Mouse (Mus musculus): ENCODE measurements at regions not wholly inside any gene's neighbourhood (a gene's known extent, or its start where the extent isn't known, plus 50 kb on each side); places are given as distances from the start of the nearest gene placed in this dataset.

DNA sequence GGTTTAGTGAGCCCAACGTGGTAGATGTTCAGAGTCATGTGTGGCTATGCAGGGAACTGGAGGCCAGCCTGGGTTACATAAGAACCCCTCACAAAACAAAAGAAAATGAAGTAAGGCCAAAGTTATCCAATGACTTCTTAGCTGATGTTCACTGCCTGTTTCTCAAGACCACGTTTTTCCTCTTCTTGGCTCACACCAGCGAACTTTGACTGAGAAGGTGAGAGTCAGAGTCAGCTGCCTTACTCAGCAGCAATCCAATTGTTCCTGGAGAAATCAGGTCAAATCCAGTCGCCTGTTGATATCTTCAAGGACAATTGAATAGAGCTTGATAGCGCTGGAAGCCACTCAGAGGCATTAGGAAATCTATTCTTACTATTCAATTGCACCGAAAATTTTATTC, 142.0 kb upstream of the Mast4 start:
- DNase-seq (ENCODE audit: low read depth, low spot score), result no peak

DNA sequence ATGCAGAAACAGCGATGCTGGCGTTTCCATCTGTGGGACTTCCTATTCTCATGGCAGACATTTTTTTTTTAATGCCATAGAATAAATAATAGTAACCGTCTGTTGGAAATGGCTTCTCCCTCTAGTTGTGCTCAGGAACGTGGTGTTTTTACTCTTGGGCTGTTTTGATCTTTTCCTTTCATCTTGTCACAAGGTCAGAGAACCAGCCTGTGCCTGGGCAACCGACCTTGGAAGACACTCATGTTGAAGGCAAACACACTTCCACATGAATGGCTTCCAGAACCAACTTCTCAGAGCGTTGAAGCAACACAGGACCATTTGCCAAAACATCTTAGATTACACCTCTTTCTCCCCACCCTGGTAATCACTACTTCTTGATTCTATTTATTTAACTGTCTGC, 137.9 kb upstream of the Mast4 start:
- DNase-seq (ENCODE audit: low read depth, low spot score), result no peak

DNA sequence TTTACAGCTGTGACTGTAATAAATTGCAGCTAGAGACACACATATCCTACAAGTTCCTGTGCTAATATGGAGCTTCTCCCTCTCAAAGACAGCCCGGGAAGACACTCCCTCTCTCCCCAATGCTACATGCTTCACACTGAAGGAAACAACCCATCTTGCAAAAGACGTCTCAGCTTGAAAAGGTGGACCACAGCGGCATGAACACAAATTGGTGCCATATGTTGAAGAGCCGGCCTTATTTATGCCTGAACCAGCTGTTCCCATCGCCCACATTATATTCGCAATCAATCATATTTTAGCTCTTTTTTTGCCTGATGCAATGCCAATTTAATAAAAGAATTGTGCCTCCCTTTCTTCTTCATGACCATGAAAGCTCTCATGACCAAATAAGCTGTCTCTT, 135.8 kb upstream of the Mast4 start:
- no peak for DNase-seq (ENCODE audit: low read depth, low spot score)

DNA sequence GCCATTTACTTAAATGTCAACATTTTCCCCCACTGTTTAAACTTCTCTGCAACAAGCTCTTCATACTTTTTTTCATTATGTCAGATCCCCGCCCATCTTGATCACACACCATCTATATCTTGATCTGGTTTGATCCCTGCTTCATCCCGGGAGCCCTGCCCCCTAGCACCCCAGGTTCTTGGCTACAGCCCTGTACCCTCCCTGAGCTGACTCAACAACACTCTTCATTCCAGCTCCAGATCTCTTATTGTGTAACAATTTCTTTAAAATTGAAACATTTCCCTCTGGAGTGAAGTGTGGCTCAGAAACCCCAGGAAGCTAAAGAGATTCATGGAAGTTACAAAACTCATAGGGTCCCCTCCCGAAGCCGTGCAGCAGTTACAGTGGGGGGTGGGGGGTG, 126.2 kb upstream of the Mast4 start:
- DNase-seq (ENCODE audit: low read depth, low spot score), result no peak

DNA sequence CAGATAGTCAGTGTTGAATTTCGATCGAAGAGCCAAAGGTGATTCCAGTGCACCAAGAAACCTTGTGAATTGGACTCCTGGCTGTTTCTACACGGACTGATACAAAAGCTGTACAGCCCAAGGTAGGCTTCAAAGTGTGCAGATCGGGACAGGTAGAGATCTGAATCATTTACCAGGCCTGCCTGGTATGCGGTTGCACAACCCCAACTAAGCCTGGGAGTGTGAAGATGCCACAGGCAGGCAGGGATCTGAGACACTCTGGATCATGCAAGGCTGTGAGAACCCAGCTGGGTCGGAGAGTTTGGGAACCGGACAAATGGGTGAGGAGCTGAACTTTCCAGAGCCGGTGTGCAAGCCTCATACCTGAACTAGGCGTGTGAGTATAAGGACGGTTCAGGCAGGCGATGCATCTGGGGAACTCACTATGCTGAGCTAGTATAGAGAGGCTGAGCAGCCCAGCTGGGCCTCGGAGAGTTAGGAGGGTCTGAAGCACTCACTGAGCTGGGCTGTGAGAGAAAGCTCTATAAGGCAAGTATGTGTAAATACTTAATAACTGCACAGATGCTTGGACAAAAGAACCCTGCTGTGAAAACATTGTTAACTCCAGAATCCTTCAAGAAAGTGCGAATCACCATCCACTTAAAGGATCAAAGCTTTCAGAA, 125.3 kb upstream of the Mast4 start:
- peak; percentile 29 for DNase-seq (ENCODE audit: low read depth, low spot score)

DNA sequence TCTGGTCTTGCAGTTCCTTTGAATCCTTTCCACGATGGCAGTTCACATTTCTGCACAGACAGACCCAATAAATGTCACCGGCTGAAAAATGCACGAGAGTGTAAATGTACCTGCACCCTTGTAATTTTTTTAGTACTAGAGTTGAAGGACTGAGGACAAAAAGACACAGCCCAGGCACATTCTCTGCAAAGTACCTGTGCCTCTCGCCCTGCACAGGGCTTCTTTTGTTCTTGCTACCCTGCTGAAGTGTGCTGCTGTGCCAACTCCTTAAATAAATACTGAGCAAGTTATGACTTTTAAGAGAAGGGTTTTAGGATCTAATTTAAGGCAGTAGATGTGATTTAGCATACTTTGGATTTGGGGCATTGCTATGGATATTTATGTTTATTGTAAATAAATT, 118.5 kb upstream of the Mast4 start:
- no peak for DNase-seq (ENCODE audit: low read depth, low spot score)

DNA sequence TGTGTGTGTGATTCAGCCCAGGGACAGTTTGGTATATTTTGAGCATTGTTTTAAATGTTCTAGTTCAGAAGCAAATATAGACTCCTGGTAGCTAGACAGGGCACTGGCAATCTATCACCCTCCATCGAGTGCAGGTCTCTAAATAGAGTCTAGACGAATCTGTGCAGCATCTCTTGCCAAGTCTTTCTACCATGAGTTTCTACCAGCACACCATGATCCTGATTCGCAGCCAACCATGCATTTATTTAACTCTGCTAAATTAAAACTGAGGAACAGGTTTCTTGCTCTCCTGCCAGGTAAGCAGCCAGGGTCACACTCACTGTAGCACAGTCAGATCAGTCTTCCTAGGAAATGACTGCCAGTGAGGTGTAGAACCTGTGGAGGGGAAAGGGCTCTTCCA, 96.3 kb upstream of the Mast4 start:
- no peak for DNase-seq (ENCODE audit: low read depth, low spot score)

DNA sequence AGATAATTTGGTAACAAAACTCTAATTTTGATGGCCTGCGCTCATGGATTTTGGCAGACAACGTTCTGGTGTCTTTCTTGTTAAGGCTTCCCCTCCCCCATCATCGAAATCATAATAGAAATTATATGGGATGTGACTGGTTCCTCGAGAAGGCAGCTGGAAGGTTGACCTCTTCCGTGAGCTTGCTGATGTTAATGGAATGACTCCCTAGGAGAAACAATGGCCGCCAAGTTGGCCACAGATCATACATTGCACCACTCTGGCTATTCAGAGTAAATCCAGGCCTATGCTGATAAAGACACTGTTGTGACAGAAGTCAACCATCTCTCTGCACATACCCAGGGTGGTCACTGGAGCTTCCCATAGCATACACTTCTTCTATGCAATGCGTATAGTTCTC, 89.7 kb upstream of the Mast4 start:
- DNase-seq (ENCODE audit: low read depth, low spot score), result no peak

DNA sequence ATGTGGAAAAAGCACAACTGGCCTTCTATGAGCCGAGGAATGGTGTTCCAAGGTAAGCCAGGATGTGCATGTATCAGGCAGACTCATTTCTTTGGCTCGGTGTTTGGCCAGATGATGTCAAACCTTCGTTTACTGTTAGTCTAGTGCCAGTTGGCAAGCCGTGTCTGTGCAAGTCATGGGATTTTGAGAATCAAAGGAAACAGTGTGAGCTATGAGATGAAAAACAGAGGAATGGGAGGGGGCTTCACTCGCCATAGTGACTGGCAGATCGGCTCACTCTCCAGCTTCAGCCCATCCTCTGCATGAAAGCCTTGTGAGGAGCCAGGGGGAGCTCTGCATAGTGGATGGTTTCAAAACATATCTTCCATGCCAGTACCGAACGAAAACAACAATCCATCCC, 89.1 kb upstream of the Mast4 start:
- no peak for DNase-seq (ENCODE audit: low read depth, low spot score)

DNA sequence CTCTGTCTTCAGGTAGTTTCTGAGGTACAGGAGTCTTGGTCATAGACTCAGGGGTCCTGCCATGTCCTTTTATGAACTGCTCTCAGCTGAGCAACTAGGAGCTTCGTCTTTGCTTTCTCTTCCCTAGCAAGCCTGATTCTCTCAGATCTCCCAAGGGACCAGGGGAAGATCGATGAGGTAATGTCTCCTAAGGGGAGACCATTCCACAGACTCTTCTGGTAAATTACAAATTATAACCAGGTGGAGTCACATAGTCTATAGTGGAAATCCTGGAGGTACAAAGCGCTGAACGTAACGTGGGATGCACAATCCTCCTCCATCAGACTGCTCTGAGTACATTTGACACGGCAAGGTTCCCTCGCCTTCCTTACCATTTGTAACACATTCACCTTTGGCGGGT, 88.7 kb upstream of the Mast4 start:
- no peak for DNase-seq (ENCODE audit: low read depth, low spot score)

DNA sequence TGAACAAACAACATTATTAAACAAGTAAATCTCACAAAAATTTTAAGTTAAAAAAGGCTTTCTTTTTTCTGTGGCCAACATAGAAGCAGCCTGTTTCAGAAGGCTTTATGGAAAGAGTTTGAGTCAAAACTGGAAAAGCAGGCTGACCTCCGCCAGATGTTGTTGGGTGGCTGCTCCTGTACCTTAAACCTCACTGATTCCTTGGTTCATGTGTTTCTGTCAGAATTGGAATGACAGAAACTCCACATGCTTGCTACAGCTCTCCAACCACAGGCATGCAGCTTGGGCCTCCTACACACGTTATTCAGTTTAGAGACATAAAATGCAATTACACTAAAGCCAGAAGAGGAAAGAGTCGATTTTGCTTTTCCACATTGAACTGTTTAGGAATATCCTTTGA, 84.8 kb upstream of the Mast4 start:
- no peak for DNase-seq (ENCODE audit: low read depth, low spot score)

DNA sequence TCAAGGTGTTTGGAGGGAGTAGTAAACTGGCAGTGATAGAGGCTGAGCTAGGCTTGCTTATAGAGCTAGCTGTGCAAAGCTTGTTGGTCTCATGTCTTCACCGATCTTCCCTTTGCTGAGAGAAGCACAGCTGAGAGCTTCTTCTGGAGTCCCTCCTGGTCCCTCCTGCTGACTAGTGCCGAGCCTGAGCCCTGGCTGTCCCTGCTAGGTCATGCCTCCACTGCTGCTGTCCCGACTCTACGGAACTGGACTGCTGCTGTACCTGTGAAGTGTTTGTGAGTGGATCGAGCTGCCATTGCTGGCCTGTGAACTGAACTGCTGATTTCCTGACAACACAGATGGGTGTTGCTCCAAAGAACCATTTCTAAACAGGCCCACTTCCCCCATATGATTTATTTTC, 83.0 kb upstream of the Mast4 start:
- no peak for DNase-seq (ENCODE audit: low read depth, low spot score)

DNA sequence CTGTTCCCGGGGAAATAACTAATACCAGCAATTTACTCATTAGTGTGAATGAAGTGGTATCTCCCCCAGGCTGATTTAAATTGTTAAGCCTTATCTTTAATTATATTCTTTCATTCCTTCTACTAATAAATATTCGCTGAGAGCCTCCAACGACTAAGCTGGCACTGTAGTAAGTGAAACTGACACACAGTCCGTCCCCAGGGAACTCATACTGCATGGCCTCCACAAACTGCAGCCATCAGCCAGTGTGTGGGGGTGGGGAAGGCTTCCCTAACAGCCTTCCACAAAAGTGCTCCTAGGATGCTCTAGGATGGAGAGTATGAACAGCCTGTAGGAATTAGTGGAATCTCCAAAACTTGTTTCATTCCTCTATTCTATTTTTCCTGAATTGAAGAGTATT, 81.0 kb upstream of the Mast4 start:
- DNase-seq (ENCODE audit: low read depth, low spot score), result no peak

DNA sequence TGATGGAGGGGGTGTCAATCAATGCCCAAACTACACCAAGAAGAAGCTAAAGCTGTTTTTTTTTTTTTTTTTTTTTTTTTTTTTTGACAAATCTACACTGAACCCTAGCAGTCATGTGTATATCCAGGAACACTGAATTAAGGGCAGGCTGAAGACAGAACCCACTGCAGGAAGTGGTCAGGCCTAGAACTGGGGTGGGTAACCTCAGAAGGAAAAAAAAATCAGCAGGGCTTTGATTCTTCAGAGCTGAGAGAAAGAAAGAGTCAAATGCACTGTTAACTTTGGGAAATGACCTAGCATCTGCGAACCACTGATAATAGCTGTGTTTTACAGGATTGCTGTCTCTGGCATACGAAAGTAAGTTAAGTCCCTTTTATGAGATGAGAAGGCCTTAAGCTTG, 78.3 kb upstream of the Mast4 start:
- DNase-seq (ENCODE audit: low read depth, low spot score), result no peak

DNA sequence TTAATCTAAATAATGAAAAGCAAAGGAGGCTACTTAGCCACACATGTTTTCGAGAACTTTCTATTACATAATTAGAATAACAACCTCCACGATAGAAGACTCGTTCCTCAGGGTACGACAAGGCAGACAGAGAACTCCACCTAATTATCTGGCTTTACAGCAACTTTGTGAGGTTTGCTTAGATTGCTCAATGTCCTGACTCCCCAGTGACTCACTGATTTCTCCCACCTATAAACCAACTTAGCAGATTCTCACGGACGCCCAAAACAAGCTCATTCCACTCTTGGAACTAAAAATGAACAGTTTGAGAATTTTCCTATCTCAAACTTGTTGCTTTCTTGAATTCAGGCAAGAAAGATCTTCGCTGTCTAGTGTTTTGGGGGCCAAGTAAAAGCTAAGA, 75.0 kb upstream of the Mast4 start:
- DNase-seq (ENCODE audit: low read depth, low spot score), result no peak

DNA sequence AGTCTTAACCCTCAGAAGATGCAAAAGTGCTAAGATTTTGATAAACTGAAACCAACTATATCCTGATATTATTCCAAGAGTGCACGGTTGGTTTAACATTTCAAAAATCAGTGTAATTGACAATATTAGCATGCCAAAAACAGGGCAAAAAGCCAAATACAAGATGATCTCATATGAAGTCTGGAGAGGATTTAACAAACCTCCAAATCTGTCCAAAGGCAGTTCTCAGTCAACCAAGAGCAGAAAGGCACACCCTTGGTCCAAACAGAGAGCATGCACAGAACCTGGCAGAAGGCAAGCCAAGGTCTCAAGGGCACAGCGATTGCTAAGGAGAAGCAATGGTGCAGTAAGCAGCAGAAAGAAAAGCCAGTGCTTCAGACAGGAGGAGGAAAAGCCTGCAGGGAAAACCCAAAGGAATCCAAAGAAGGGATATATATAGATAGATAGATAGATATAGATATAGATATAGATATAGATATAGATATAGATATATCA, 62.3 kb upstream of the Mast4 start:
- DNase-seq (ENCODE audit: low read depth, low spot score), result no peak

DNA sequence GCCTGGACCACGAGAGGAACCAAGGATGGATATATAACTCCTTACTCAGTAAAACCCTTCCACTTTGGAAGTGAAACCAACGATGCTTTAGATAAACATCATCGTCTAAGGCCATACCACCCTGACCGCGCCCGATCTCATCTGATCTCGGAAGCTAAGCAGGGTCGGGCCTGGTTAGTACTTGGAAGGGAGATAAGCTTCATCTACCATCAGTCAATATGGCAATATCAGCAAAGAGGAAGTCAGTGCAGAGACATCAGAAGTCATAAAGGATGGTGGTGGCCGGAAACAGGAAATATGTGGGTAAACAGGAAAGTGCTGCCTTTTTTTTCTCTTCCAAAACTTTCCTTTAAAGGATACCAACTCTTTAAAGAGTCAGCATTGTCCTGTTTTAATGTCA, 61.8 kb upstream of the Mast4 start:
- no peak for DNase-seq (ENCODE audit: low read depth, low spot score)

DNA sequence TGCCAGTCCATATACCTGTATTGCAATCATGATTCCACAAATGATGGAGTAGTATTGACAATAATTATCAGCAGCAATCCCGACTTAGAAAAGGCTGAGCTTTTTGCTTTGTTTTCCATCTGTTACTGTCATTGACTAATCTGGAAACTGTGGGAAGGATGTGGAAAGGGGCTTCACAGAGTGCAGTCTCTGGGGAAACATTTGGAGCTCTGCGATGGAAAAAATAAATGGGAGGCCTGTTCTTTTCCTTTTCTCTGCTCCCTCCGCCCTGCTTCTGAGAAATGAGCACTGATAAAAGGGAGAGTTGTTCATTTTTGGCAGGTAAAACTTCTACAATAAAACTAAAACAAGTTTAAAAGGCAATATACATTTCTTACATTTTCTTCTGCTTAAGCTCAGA, 58.3 kb upstream of the Mast4 start:
- DNase-seq (ENCODE audit: low read depth, low spot score), result no peak

DNA sequence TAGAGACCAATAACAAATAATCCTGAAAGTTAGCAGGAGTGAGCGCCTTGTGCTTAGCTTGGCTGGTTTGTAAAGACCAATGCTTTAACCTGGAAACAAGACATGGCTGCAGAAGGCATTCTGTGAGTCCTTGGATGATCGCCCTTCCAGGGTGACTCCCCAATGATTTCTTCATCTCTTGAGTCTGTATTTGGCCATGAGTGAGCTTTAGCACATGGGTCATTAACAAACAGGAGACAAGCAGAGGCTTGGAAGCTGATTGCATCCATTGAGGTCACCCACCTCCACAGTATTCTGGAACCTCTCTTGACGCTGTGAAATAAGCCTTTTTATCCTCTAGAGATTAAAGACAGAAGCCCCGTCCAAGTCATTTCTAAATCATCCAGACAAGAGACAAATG, 57.1 kb upstream of the Mast4 start:
- DNase-seq (ENCODE audit: low read depth, low spot score), result no peak

DNA sequence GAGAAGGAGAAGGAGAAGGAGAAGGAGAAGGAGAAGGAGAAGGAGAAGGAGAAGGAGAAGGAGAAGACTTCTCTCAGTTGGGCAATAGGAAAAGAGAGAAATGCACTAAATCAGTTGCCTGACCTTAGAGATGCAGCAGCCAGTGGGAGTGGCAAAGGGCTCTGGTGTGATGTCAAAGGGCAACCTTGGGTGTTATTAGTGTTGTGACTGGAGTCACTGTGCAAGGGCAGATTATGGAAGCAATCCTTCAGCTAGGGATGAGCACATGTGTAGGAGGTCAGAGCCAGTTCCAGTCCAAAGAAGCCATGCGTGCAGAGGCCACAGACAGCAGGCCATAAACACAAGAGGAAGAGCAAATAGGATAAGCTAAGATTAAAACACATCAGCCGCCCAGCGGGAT, 56.7 kb upstream of the Mast4 start:
- no peak for DNase-seq (ENCODE audit: low read depth, low spot score)

DNA sequence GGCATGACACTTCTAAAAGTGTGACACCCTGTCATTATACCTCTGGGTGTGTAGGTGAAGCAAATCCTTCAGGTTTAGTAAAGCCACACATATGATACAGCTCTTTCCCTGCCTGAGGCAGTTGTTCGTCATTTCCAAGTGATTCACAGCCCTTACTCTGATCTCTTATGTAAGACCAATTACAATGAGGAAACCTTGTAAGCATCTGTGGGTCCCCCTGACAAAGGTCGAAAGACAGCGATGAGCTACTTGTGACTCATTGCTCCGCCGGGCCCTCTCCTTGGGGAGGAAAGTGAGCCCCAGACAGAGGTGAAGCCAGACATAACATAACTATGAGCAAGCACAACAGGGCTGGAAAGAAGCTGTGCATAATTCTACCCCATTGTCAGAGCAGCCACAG, 52.7 kb upstream of the Mast4 start:
- no peak for DNase-seq (ENCODE audit: low read depth, low spot score)

Data from R1 (cell line).